Mouse (Mus musculus): Measurements from ENCODE around the gene Tent4b. TPM values are rescaled to one million over a fixed set of nuclear protein-coding genes. Genes with fewer than 3 reads are reported as not detected.
A peak's percentile ranks its signal among the peaks of the same experiment; 100 is the strongest.

The Tent4b gene
- polyA plus RNA-seq, 1 experiment from 2014 or later, result 16.0 TPM

DNA sequence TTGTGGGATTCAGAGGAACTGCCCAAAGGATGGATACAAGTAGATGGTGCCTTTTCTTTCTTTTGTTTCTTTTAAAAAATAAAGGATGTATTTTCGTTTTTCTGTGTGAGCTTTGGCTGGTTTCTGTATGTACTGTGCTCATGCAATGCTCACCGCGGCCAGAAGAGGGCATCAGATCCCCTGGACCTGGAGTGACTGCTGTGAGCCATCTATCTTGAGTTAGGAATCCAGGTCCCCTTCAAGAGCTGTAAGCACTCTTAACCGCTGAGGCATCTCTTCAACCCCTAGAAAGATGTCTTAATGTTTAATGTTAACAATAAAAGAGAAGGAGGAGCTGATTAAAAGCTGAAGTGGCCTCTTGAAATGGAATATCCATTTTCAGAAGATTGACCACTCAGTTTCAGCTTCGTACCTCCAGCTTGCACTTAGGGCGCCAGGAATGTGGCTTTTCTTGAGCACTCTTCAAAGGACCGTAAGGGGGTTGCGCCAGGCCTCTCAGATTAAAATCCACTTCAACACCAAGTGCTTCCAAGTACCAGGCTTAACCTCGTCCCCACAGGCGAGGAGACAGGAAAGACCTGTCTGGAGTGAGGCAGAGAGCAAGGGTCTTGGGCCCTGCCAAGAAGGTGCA is 67.3 kb downstream of the Tent4b start:
- H3K9ac ChIP-seq (replicated peaks; ENCODE audit: low read length), result no peak overlapping the region
- no peak overlapping the region for H3K4me3 ChIP-seq (replicated peaks; ENCODE audit: low read depth, low read length)
- H3K27ac ChIP-seq (replicated peaks; ENCODE audit: low read depth, low read length), result no peak overlapping the region
- no peaks in the 10 kb centered on the region for H3K9me3 ChIP-seq (ENCODE audit: control insufficient read depth, low read length)
- no peaks in the 10 kb centered on the region for H3K27me3 ChIP-seq (ENCODE audit: control insufficient read depth, insufficient read depth, low read length)
- no peaks in the 10 kb centered on the region for H3K36me3 ChIP-seq (ENCODE audit: control insufficient read depth, insufficient read depth, low read length)
- ATAC-seq (ENCODE audit: low FRiP score, low TSS enrichment), result no peak
- no peaks in the 10 kb centered on the region for H3K4me1 ChIP-seq (ENCODE audit: control insufficient read depth, insufficient read depth, low read length)
- DNase-seq, result peak; percentile 85
- no peak overlapping the region for H3K4me2 ChIP-seq (ENCODE audit: low read length)
- 58% methylated on average over 10 of the region's 10 CpGs for WGBS

- Histone ChIP-seq H3K4me3 (replicated peaks; ENCODE audit: low read depth, low read length) (no peak overlapping the region), H3K9ac (replicated peaks; ENCODE audit: low read length) (no peak overlapping the region), H3K36me3 (ENCODE audit: control insufficient read depth, insufficient read depth, low read length) (no peaks in the 10 kb centered on the region), H3K27me3 (ENCODE audit: control insufficient read depth, insufficient read depth, low read length) (peaks cover 2% of the 10 kb centered on the region; the same call in 1 of the 2 replicates), H3K27ac (replicated peaks; ENCODE audit: low read depth, low read length) (no peak overlapping the region), H3K4me2 (ENCODE audit: low read length) (no peak overlapping the region), H3K4me1 (ENCODE audit: control insufficient read depth, insufficient read depth, low read length) (no peaks in the 10 kb centered on the region; the same call in 1 of the 2 replicates), H3K9me3 (ENCODE audit: control insufficient read depth, low read length) (no peaks in the 10 kb centered on the region)
- DNase-seq (no peak), ATAC-seq (ENCODE audit: low FRiP score, low TSS enrichment) (no peak)
- 91% methylated on average over 14 of the region's 14 CpGs for WGBS
These were observed 67.9 kb downstream of the Tent4b start for GRCm38 (mm10) chr8:88266801-88267403.

DNA sequence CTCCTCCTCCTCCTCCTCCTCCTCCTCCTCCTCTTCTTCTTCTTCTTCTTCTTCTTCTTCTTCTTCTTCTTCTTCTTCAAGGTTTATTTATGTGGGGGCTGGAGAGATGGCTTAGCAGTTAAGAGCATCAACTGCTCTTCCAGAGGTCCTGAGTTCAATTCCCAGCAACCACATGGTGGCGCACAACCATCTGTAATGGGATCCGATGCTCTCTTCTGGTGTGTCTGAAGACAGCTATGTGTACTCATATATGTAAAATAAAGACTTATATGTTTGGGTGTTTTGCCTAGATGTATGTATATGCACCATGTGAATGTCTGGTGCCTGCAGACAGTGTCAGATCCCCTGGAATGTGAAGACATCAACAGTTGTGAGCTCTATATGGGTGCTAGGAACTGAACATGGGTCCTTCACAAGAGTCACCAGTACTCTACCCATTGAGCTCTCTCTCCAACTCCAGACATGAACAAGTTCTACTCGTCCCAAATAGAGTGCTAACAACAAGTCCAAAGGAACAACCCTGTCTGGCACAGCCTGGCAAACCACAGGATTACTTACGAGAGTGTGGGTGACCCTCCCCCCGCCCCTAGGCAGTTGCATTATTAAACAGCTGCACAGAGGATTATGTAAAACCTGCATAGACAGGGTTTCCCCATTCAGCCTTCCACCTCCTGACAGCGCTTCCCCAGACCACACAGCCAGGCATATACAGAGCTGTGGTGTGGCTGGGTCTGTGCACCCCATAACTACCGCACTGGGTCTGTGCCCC is 70.3 kb downstream of the Tent4b start:
- Histone ChIP-seq H3K27ac (replicated peaks; ENCODE audit: low read depth, low read length) (no peak overlapping the region), H3K9me3 (ENCODE audit: control insufficient read depth, low read length) (no peaks in the 10 kb centered on the region), H3K27me3 (ENCODE audit: control insufficient read depth, insufficient read depth, low read length) (peaks cover 11% of the 10 kb centered on the region; the same call in 1 of the 2 replicates), H3K36me3 (ENCODE audit: control insufficient read depth, insufficient read depth, low read length) (no peaks in the 10 kb centered on the region), H3K4me2 (ENCODE audit: low read length) (no peak overlapping the region), H3K4me1 (ENCODE audit: control insufficient read depth, insufficient read depth, low read length) (peaks cover 9% of the 10 kb centered on the region), H3K4me3 (replicated peaks; ENCODE audit: low read depth, low read length) (no peak overlapping the region), H3K9ac (replicated peaks; ENCODE audit: low read length) (no peak overlapping the region)
- DNase-seq (no peak), ATAC-seq (ENCODE audit: low FRiP score, low TSS enrichment) (no peak)
- 46% methylated on average over 7 of the region's 7 CpGs for WGBS

DNA sequence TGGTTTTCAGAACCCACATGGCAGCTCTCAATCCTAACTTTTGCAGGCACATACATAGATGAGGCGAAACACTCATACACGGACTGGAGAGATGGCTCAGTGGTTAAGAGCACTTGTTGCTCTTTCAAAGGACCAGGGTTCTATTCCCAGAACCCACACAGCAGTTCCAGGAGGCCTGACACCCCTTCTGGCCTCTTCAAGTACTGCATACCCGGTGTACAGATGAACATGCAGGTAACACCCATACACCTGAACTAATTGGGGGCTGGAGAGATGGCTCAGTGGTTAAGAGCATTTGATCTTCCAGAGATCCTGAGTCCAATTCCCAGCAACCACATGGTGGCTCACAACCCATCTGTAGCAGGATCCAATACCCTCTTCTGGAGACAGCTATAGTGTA is 71.1 kb downstream of the Tent4b start:
- H3K36me3 ChIP-seq (ENCODE audit: control insufficient read depth, insufficient read depth, low read length), result no peaks in the 10 kb centered on the region
- ATAC-seq (ENCODE audit: low FRiP score, low TSS enrichment) (no peak), DNase-seq (no peak)
- H3K27ac ChIP-seq (replicated peaks; ENCODE audit: low read depth, low read length), result no peak overlapping the region
- H3K9me3 ChIP-seq (ENCODE audit: control insufficient read depth, low read length), result no peaks in the 10 kb centered on the region
- no peak overlapping the region for H3K4me2 ChIP-seq (ENCODE audit: low read length)
- H3K27me3 ChIP-seq (ENCODE audit: control insufficient read depth, insufficient read depth, low read length), result peaks cover 11% of the 10 kb centered on the region; the same call in 1 of the 2 replicates
- H3K9ac ChIP-seq (replicated peaks; ENCODE audit: low read length), result no peak overlapping the region
- peaks cover 9% of the 10 kb centered on the region for H3K4me1 ChIP-seq (ENCODE audit: control insufficient read depth, insufficient read depth, low read length)
- WGBS, result 77% methylated on average over 3 of the region's 3 CpGs
- no peak overlapping the region for H3K4me3 ChIP-seq (replicated peaks; ENCODE audit: low read depth, low read length)

DNA sequence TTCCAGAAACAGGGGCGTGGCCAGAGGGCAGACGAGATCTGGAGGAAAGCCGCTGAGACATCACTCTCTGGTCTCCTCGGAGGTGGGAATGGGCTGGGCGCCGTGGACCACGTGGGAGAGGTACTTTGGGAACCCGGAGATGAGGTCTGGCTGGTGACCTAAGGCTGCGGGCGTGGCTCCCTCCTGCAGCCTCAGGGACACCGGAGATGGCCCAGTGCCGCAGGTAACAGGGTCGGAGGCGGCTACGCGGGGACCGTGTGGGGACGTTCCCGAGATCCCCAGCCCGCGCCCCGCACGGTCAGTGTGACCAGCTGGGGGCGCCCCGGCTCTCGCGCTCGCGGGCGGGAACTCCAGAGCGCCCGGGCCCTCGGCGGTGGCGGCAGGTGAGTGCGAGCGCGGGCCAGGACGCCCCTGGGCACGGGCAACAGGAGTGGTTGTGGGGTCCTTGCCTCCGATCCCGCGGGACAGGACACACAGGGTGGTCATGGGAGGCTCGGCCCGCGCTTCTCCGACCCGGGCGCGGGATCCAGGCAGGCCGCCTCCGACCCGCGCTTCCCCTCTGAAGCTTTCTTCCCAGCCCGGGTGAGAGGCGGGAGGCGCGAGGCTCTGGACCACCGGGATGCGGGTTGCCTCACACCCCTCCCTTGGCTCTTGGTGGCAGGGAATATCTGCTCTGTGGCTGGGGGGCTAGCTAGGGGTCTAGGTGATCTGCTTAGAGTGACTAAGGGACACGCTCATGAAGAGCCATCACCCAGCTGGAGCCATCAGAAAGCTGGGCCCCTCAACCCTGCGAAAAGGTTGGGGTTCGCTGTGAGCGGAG is 73.4 kb downstream of the Tent4b start, which contains the start of gene Adcy7:
Gene Adcy7, plus strand, starts transcription at position 173 of the 820 bp plus-strand sequence.
- peak; percentile 71 for DNase-seq
- Histone ChIP-seq H3K4me1 (ENCODE audit: control insufficient read depth, insufficient read depth, low read length) (peaks cover 9% of the 10 kb centered on the region), H3K27ac (replicated peaks; ENCODE audit: low read depth, low read length) (no peak within 1 kb of the TSS), H3K9ac (replicated peaks; ENCODE audit: low read length) (peak within 1 kb of the TSS; percentile 51), H3K36me3 (ENCODE audit: control insufficient read depth, insufficient read depth, low read length) (no peaks in the 10 kb centered on the region), H3K9me3 (ENCODE audit: control insufficient read depth, low read length) (no peaks in the 10 kb centered on the region), H3K4me3 (replicated peaks; ENCODE audit: low read depth, low read length) (peak within 1 kb of the TSS; percentile 40), H3K27me3 (ENCODE audit: control insufficient read depth, insufficient read depth, low read length) (peaks cover 11% of the 10 kb centered on the region; the same call in 1 of the 2 replicates), H3K4me2 (ENCODE audit: low read length) (peak within 1 kb of the TSS; percentile 90)
- WGBS, result 3% methylated on average over 64 of the region's 64 CpGs
- peak; percentile 11; the same call in 1 of the 2 replicates for ATAC-seq (ENCODE audit: low FRiP score, low TSS enrichment)

- Histone ChIP-seq H3K4me3 (replicated peaks; ENCODE audit: low read depth, low read length) (no peak overlapping the region), H3K9me3 (ENCODE audit: control insufficient read depth, low read length) (no peaks in the 10 kb centered on the region), H3K36me3 (ENCODE audit: control insufficient read depth, insufficient read depth, low read length) (no peaks in the 10 kb centered on the region), H3K27me3 (ENCODE audit: control insufficient read depth, insufficient read depth, low read length) (peaks cover 11% of the 10 kb centered on the region; the same call in 1 of the 2 replicates), H3K27ac (replicated peaks; ENCODE audit: low read depth, low read length) (no peak overlapping the region), H3K9ac (replicated peaks; ENCODE audit: low read length) (no peak overlapping the region), H3K4me2 (ENCODE audit: low read length) (peak overlapping the region; percentile 90; the same call in 1 of the 2 replicates), H3K4me1 (ENCODE audit: control insufficient read depth, insufficient read depth, low read length) (peaks cover 9% of the 10 kb centered on the region)
- WGBS, result 65% methylated on average over 7 of the region's 7 CpGs
- DNase-seq (no peak), ATAC-seq (ENCODE audit: low FRiP score, low TSS enrichment) (no peak)
These were observed 74.0 kb downstream of the Tent4b start for GRCm38 (mm10) chr8:88273051-88273430.

DNA sequence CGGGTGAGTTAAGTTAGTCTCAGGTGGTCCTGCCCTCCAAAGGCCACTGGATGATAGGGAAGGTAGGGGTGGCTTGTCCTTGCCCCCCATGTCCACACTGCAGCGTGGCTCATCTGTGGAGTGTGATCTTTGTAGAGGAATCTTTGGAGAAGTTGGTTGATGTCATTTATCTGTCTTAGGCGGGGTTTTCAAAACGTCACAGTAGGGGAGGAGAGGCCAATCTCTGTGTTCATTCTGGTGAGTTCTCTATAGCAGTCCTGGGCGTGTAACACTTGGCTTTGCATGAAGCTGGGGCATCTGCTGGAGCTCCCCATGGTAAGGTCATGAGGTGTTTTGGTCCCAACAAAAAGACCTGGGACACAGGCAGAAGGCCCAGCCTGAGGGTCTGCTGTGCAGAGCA is 75.1 kb downstream of the Tent4b start:
- Histone ChIP-seq H3K4me3 (replicated peaks; ENCODE audit: low read depth, low read length) (no peak overlapping the region), H3K9me3 (ENCODE audit: control insufficient read depth, low read length) (no peaks in the 10 kb centered on the region), H3K36me3 (ENCODE audit: control insufficient read depth, insufficient read depth, low read length) (no peaks in the 10 kb centered on the region), H3K4me1 (ENCODE audit: control insufficient read depth, insufficient read depth, low read length) (peaks cover 9% of the 10 kb centered on the region), H3K4me2 (ENCODE audit: low read length) (no peak overlapping the region), H3K27ac (replicated peaks; ENCODE audit: low read depth, low read length) (no peak overlapping the region), H3K9ac (replicated peaks; ENCODE audit: low read length) (no peak overlapping the region), H3K27me3 (ENCODE audit: control insufficient read depth, insufficient read depth, low read length) (peaks cover 11% of the 10 kb centered on the region; the same call in 1 of the 2 replicates)
- DNase-seq (no peak), ATAC-seq (ENCODE audit: low FRiP score, low TSS enrichment) (no peak)
- 90% methylated on average over 5 of the region's 5 CpGs for WGBS

GRCm38 (mm10) chr8:88279220-88279619 is 80.2 kb downstream of the Tent4b start:
- Histone ChIP-seq H3K9me3 (ENCODE audit: control insufficient read depth, low read length) (no peaks in the 10 kb centered on the region), H3K4me1 (ENCODE audit: control insufficient read depth, insufficient read depth, low read length) (no peaks in the 10 kb centered on the region), H3K27ac (replicated peaks; ENCODE audit: low read depth, low read length) (no peak overlapping the region), H3K9ac (replicated peaks; ENCODE audit: low read length) (no peak overlapping the region), H3K36me3 (ENCODE audit: control insufficient read depth, insufficient read depth, low read length) (no peaks in the 10 kb centered on the region), H3K27me3 (ENCODE audit: control insufficient read depth, insufficient read depth, low read length) (no peaks in the 10 kb centered on the region; the same call in 1 of the 2 replicates), H3K4me2 (ENCODE audit: low read length) (no peak overlapping the region), H3K4me3 (replicated peaks; ENCODE audit: low read depth, low read length) (no peak overlapping the region)
- no peak for ATAC-seq (ENCODE audit: low FRiP score, low TSS enrichment)
- no peak for DNase-seq
- WGBS, result 67% methylated on average over 5 of the region's 5 CpGs
